Mouse (Mus musculus) CD8-positive naive resting alpha-beta T cell, adult 2 months (primary cell): Measurements from ENCODE around the gene Scn10a.

Experiments
- DNase-seq, 2 experiments: peaks; one replicate each; pipeline ENCODE4 v3.0.0; 2022; ENCODE audit warnings: low read depth in 2 of 2, low spot score in 2 of 2

Gene Scn10a

GRCm38 (mm10) chr9:119641985-119642384 lies 77.1 kb downstream of the Scn10a start:
- no peak for DNase-seq

- DNase-seq = no peak
Measured at GRCm38 (mm10) chr9:119634216-119634843, 84.8 kb downstream of the Scn10a start.

- DNase-seq = no peak
Measured at GRCm38 (mm10) chr9:119633475-119633874, 85.6 kb downstream of the Scn10a start.

DNA sequence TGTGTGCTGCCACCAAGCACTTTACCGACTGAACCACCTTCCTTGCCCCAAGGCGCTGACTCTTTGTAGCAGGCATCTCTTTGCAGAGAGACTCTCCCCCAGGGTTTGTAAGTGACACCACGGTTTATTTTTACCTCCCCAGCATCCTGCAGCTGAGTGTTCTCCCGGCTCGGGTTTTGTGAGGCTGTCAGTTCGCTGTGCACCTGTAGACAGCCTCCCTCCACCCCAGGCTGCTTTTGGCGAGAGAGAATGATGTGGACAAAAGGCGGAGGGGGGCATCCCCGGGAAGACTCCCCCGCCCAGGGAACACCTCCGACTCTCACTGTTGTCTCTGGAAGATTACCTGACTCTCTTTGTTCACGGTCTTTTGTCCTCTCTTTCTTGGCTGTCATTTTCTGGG lies 86.3 kb downstream of the Scn10a start:
- DNase-seq = no peak

DNA sequence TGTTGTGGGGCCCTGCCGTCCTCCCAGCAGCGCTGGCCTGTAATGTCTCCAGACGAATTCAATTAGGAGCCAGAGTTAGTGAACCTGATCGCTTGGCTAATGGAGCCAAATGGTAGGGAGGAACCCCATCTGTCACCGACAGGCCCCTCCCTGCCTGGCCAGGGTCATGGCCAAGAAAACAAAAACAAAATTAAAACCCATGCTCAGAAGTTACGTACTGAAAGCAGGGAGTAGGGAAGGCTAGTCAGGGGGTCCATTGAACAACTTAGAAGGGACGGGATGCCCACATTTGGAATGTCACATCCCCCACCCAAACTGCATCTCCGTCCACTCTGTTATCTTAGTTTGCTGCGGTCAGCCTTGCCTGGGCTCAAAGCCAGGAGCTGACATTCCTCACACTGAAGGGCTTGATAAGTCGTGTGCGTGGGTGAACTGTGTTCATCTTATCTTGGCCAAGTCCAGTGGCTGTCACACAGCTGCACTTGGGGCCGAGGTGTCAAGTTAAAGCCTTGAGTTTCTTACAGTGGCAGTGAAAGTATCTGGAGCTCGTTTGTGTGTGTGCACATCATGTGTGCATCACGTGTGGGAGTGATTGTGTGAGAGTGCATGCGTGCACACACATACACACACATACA lies 87.1 kb downstream of the Scn10a start:
- no peak for DNase-seq

- no peak for DNase-seq
Measured at GRCm38 (mm10) chr9:119631393-119631898, 87.7 kb downstream of the Scn10a start.

- DNase-seq = no peak
Measured at GRCm38 (mm10) chr9:119628690-119629268, 90.3 kb downstream of the Scn10a start.

- no peak for DNase-seq
Measured at GRCm38 (mm10) chr9:119627227-119627626, 91.9 kb downstream of the Scn10a start.

- no peak for DNase-seq
Measured at GRCm38 (mm10) chr9:119624151-119624550, 95.0 kb downstream of the Scn10a start.

- no peak for DNase-seq
Measured at GRCm38 (mm10) chr9:119614798-119615197, 104.3 kb downstream of the Scn10a start.

DNA sequence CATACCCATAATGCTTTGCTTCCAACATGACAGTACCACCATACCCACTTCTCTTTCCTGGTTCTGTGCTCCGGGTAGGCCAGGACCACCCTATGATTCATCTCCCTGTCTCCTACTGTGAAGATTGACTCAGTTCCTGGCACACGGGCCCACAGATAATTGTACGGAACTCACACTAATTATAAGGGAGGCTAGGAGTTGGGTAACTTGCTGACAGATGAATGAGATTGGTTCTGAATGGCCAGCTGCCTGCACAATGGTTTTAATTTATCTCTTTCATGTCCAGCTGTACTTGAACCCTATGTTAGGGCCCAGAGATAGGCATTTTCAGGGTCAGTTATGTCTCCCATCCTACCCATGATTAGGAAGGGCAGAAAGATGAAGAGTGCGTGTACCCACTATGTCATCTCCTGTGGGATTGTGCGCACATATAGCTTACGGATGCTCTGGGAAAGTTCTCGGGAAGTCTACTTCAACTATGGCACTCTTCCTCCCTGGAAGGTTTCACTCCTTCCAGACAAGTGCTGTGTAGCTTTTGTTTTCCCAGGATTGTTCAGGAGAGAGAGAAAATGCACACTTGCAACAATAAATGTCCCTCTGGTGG lies 108.5 kb downstream of the Scn10a start:
- no peak for DNase-seq

- DNase-seq = no peak
Measured at GRCm38 (mm10) chr9:119606906-119607305, 112.2 kb downstream of the Scn10a start.

DNA sequence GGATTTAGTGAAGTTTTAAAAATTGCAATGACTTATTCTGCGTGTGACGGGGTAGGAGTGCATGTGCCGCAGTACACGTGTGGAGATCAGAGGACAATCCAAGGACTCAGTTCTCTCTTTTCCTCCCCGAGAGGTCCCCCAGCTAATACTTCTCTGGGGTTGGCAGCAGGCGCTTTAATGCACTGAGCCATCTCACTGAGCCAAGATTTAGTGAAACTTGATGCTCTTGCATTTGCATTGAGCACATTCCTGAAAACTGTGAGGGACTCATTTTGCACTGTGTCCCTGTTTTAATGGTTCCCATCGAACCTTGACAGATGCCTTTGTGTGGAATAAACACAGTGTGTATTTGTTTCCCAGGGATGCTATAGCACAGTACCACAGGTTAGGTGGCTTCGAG lies 114.5 kb downstream of the Scn10a start:
- no peak for DNase-seq

DNA sequence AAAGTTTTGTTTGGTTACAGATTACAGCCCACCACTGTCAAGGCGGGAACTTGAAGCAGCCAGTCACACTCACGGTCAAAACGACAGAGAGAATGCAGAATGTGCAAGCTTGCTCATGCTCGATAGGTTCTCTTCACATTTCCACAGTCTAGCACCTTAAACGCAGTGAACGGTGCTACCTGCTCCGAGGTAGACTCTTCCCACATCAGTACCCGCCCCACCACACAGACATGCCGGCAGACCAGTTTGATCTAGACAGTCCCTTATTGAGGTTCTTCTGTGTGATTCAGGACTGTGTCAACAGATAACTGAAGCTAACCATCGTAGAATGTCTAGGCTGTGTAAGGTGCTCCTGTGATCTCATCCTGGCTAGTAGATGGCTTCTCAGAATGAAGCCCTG lies 120.6 kb downstream of the Scn10a start:
- DNase-seq = no peak

GRCm38 (mm10) chr9:119597332-119597731 lies 121.8 kb downstream of the Scn10a start:
- no peak for DNase-seq

DNA sequence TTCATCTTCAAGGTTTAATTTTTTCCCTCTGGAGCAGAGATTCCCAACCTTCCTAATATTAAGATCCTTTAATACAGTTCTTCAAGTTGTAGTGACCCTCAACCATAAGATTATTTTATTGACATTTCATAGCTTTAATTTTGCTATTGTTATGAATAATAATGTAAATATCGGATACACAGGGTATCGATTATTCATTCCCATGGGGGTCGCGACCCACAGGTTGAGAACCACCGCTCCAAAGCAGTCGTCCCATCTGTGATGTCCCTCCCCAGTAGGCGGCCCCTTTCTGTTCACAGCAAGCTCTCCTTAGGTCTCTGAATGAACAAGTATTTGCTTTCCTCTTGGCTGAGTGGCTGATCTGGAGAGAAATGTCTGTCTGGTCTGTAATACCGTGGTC lies 129.5 kb downstream of the Scn10a start:
- no peak for DNase-seq

DNA sequence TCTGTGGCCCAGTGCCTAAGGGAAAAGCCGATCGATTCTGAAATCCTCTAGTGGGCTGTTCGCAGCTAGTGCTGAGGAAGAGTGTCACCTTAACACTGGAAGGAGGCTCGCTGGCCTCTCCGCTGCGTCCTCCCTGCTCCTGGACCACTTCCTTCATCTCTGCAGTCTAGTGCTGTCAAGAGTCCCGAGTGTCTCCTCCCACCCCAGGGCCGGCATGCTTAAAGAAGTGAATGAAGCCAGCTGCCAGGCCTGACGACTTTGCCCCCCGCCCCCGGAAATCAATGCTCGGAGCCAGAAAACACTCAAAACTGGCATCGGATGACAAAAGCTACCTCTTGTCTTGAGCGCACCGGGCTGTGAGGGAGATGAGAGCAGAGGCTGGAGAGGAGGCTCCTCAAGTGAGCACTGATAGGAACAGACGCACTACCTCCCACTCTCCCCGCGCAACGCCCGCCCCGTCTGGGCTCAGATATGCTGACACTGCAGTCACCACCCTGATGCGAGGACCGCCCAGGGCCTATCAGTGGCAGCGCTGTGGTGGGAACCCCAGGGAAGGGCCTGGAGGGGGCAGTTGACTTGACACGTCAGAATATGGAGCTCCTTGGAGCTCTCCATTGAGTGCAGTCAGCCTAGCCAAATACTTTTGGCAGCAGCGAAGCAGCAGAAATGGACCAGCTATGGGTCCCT lies 130.2 kb downstream of the Scn10a start:
- DNase-seq = no peak

DNA sequence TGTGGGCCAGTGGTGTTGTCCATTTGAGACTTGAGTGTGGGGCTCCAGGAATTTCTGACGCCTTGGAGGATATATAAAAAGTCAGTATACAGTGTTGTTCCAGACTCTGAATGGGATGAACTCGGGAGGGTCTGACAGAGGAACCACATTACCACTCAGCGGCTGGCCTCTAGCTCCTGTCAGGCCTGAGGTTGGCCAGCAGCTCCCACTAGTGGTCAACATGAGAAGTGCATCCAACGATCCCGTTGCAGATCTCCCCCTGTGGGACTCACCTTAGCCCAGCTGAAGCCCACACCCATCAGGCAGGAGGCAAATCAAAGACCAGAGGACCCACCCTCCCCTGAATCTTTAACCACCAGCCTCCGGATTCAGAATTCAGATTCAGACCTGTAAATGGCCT lies 138.5 kb downstream of the Scn10a start:
- DNase-seq = peak; percentile 26 to 43

DNA sequence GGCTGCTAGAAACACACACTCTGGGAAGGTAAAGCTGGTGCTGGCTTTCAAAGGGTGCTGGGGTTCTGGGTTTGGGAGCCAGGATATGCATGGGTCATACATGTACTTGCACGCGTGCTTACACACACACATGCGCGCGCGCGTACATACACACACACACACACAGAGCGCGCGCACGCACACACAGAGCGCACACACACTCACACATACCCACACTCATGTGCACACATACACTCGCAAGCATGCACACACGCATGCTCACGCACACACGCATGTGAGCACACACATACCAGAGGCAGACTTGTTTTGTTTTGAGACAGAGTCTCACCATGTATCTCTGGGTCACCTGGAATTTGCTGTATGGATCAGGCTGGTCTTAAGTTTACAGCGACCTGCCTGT lies 138.9 kb downstream of the Scn10a start:
- no peak for DNase-seq

- DNase-seq = no peak
Measured at GRCm38 (mm10) chr9:119578636-119579438, 140.3 kb downstream of the Scn10a start, which contains the start of gene Scn5a. Gene Scn5a (minus strand): TSS chr9:119579016.

DNA sequence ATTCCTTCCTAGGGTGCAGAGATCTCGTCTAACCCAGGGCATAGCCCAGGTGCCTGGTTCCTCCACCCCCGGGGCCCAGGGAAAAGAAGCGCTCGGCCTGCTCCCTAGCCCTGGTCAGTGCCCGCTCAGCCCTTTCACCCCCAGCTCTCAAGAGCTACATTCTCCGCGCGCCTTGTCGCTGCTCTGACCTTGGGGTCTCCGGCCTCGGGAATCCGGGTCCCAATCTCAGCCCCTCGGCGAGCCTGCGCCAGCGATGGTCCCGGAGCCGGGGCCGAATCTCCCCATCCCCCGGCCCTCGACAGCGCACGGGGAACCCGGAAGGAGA lies 140.8 kb downstream of the Scn10a start:
- DNase-seq = no peak
